Mouse (Mus musculus) common myeloid progenitor, adult 5-6 weeks (primary cell): Measurements from ENCODE around the gene Tmcc1. TPM values are rescaled to one million over a fixed set of nuclear protein-coding genes. Genes with fewer than 3 reads are reported as not detected.
"Not testable (repeated sequence)": the region's sequence is repeated elsewhere in the genome, so short reads cannot be mapped to it uniquely, and the experiment has no call there.

ENCODE experiments used
- ATAC-seq: replicated peaks from 2 replicates; pipeline ENCODE4 v1.8.0; 2016; ENCODE audit warnings: low read depth, mild to moderate bottlenecking, moderate TSS enrichment, inconsistent platforms; ENCODE audit not compliant: poor library complexity, severe bottlenecking
- total RNA-seq: library from RNA; stranded (forward); fragments of 200-1000, 187-1606 nt; gene quantifications from 2 replicates; pipeline ENCODE4 v1.2.3, GENCODE M21; 2017

Tmcc1 gene
- total RNA-seq, 1 experiment from 2014 or later: 12.2 TPM

DNA sequence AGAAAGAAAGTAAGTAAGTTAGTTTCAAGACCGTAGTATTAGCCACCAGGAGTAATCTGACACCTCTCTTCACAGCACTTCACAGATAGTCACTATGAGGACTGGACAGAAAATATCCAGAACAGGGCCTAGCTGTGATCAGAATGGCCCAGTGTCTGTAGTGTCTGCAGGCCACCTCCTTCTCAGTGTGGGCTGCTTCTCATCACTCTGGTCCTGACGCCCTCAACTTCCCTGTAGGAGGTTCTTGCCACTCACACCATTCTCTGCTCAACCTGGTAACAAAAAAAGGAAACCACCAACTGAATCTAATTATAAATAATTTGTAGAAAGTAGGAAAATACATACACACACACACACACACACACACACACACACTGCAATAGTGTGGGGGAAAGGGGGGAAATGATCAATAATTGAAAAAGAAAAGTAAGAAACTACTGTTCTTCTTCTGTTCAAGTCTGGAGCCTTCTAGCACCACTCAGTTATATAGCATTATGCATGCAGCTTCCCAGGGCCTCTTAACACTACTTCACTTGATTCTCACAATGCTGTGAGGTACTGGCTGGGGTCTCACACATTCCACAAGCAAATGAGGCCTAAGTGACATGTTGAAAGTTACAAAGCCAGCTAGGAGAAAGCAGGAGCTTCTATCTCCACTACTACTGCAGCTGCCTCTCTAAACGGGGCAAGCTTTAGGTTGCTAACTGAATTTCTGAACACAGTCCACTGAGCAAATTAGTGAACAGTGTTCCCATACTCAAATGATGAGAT lies 38.2 kb downstream of the Tmcc1 start:
- 0 out of 2 replicates have a peak, but pooled peaks have one; percentile 15 for ATAC-seq

DNA sequence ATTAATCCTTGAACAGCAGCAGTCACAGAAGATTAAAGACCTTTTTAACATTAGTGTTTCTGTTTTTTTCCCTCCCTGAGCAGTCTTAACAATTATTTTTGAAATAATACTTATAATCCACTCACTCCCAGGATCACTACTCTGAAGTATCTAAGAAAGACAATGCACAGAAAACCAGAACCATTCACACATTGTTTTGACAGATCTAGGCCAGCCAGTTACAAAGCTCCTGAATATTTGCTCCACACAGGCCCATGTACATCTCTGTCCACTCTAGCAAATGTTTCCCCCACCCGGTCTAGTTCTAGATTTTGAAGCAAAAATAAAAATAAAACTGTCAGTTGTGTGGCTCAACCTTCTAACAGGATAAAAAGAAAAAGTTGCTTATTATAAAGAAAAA lies 45.9 kb downstream of the Tmcc1 start:
- no peak for ATAC-seq

DNA sequence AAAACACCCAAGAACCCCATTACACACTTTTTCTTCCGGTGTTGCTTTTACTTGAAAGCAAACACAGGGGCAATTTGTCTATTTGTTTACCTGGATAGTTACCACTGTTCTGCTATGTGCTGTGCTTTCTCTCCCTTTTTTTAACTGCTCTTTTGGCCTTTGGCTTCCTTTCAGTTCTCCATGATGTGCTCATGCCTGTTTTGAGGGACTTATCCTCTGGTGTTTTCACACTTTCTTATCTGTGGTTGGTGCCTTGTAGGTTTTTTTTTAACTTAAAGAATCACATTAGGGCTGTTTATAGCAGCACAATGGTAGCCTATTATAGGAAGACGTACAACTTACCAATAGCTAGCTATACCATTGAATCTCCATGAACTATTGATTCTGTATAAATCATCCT lies 51.6 kb downstream of the Tmcc1 start:
- no peak for ATAC-seq

DNA sequence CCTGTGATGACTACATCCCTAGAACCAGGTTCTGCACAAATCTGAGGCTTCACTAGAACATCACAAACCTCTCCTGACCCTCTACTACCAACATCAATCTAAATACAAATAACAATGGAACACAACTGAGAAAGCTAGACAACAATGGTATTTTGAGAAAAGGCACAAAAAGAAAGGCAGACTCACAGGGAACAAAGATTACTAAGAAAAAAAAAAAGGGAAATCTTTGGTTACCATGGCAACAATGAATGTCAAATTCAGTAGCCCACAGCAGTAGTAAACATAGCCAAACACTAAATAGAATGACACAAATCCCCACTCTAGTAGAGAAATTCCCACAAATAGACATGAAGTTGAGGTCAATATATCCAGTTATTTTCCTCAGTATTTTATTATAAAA lies 52.5 kb downstream of the Tmcc1 start:
- no peak for ATAC-seq

DNA sequence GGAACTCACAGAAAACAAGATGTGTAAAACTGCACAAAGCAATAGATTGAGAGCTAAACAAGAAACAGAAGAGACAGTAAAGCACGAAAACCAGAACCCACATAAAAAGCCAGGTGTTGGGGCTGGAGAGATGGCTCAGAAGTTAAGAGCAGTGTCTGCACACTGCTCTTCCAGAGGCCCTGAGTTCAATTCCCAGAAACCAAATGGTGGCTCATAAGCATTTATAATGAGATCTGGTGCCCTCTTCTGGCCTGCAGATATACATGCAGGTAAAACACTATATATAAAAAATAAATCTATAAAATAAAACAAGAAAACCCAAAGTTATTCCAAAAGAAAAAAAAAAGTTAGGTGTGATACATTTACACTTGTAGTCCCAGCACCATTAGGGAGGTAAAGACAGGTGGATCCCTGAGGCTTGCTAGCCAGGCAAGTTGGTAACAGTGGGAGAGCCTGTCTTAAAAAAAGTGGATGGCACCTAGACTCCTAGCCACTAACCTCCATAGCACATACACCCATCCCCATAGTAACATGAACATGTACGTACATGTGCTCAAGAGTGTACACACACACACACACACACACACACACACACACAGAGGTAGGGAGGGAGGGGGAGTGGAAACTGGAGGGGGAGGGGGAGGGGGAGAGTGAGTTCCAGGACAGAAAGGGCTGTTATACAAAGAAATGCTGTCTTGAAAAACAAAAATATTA lies 54.0 kb downstream of the Tmcc1 start:
- ATAC-seq: no peak

DNA sequence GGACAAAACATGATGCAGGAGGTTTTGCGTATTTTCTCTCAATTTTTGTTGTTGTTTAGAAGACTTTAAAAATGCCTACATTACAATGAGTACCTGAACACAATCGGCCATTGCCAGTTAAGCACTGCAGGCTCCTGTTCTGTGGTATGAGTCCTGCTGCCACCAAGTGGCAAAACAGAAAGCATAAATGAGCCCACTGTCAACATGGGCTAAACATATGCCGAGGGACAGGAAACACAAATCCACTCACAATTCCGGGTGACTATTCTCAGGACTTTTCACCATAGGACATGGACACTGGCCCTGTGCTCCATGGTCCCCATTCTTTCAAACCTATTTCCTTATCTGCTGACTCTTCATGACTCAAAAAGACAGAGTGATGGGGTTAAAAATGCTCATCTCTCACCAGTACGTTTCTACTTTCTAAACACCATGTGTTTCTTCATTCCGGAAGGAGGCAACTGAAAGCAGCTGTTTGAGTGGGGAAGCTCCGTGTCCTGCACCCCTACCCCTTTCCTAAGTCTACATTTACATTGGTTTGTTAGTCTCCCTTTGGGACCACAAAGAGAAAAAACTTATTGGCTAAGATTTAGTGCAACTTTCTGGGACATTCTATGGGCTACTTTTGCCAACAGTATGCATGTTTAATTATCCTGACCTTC lies 57.2 kb downstream of the Tmcc1 start:
- peak; percentile 80 for ATAC-seq

DNA sequence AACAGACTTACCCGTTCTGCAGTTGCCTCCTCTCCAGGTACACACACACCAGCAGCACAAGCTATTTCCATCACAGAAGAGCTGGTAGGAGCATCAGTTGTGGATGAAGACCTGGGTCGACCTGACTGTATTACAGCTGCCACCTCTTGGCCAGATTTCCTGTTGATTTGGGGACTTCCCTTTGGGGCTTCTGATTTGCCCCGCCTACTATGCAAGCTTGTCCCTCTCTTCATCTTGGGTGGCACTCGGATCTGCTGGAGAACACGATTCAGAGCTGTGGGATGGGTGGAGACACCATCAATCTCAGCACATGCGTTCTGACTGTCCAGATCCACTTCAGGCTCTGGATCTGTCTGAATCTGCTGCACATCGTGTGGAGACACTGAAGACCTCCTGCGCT lies 59.5 kb downstream of the Tmcc1 start:
- ATAC-seq: no peak

DNA sequence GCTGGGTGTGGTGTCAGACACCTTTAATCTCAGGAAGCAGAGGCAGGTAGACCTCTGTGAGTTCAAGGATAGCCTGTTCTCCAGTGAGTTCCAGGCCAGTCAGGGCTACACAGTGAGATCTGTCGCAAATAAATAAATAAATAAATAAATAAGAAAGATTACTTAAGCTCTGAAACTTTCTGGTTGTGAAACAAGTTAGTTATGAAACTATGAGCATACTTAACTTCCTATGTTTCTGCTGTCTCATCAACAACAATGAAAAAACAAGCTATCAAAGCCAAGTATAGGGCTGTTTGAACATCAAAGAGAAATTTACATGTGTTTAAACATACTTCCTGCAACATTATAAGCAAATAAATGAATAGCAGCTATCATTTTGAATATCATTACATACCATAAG lies 61.5 kb downstream of the Tmcc1 start:
- ATAC-seq: 0 out of 2 replicates have a peak, but pooled peaks have one; percentile 20

DNA sequence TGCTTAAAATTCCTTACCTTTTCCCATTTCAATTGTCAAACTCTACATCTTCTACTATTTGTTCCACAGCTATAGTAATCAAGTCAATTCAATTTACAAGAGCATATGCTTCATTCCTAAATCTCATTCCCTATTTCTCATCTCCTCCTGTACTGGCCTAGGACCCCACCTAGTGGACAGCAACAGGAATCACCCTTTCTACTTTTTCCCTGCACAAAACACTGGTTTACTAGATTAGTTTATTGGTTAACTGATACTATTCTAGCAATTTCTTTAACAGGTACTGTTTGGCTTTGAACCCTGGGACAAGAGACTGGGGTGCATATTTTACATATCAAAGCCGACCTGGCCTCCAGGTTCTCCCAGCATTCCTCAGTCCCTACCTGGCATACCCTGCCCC lies 64.6 kb downstream of the Tmcc1 start:
- peak; percentile 56; the same call in 1 of the 2 replicates for ATAC-seq

DNA sequence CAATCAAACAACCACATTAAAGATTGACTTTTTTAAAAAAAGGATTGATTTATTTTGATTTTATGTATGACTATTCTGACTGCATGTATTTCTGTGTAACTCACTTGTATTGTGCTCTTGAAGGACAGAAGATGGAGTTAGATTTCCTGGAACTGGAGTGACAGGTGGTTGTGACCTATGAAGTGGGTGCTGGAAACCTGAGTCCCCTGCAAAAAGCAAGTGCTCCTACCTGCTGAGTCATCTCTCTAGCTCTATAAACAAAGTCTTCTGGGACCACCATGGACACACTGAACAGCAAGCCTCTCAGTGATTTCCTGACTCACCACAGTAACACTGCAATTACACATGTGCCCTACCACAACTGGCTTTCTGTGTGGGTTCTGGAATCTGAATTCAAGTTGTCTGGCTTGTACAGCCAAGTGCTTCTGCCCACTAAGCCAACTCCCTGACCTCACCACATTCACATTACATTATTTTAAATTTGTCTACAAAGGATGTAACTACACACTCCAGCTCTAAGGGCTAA lies 65.3 kb downstream of the Tmcc1 start:
- no peak for ATAC-seq

DNA sequence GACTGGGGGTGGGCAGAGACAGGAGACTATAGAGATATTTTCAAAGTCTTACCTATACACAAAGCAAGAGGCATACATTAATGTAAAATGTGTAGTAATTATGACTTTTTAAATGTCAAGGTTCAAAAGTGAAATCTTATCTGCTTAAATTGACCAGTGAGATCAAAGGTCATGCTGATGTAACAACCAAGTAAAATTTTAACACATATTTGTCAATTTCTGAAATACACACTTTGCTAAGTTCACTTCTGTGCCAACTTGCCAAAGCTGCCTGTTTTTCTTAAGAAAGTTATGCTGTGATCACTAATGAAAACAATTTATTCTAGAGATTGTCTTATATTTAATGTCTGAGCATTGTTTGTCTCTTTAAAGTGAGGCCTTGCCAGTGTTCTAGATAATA lies 66.7 kb downstream of the Tmcc1 start:
- ATAC-seq: no peak

DNA sequence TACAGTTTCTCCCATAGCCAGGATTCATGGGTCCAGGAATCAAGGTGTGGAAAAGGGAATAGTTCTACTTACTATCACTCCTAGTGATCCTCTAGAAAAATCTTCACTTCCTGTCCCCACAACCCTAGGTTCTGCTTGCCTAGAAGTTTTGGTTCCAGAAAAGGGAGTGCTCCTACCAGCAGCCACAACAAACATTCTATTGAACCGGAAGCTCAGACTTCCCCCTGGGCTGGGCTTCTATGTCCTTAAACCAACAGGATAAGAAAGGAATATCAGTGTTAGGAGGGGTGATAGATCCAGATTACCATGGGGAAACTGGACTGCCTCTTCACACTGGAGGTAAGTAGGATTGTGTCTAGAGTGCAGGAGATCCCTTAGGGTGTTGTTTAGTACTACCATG lies 70.4 kb downstream of the Tmcc1 start:
- ATAC-seq: no peak

DNA sequence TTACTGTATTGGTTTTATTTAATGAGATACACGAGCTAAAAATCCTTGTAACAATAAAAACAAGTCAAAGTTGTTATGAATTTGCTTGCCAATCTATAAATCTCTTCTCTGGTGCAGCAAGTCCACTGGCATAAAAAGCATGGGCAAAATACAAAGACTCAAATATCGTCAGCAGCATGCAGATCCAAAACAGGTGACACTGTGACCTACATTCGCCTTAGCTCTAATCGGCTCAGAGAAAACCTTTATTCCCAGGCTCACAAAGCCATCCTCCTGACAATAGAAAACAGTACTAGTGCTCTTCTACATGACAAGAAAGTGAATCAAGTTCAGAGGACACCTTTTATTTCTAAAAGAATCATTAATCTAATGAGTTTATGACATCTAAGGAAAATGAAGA lies 73.6 kb downstream of the Tmcc1 start:
- ATAC-seq: no peak

DNA sequence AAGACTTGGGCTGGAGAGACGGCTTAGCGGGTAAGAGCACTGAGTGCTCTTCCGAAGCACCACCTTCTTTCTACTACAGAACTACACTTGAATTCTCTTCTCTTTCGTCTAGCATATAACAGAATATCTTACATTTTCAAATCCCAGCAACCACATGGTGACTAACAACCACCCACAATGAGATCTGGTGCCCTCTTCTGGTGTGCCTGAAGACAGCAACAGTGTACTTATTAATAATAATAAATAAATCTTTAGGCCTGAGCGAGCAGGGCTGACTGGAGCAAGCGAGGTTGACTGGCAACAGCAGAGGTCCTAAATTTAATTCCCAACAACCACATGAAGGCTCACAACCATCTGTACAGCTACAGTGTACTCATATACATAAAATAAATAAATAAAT lies 76.7 kb downstream of the Tmcc1 start:
- ATAC-seq: not testable (repeated sequence)

DNA sequence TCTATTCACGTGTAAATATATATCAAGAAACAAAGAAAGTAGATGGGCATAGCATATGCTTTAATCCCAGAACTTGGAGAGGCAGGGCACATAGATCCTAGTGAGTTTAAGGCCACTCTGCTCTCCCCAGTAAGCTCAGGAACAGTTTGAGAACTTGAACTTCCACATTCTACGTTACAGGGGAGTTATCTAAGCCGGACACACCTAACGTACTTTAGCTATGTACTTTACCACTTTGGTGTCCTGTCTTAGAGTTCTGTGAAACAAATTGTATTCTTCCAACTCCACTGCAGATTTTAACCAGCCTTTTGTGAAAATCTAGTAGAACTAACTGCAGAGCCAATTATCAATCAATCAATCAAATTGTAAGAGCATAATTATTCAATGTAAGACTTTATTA lies 82.7 kb downstream of the Tmcc1 start:
- no peak for ATAC-seq

DNA sequence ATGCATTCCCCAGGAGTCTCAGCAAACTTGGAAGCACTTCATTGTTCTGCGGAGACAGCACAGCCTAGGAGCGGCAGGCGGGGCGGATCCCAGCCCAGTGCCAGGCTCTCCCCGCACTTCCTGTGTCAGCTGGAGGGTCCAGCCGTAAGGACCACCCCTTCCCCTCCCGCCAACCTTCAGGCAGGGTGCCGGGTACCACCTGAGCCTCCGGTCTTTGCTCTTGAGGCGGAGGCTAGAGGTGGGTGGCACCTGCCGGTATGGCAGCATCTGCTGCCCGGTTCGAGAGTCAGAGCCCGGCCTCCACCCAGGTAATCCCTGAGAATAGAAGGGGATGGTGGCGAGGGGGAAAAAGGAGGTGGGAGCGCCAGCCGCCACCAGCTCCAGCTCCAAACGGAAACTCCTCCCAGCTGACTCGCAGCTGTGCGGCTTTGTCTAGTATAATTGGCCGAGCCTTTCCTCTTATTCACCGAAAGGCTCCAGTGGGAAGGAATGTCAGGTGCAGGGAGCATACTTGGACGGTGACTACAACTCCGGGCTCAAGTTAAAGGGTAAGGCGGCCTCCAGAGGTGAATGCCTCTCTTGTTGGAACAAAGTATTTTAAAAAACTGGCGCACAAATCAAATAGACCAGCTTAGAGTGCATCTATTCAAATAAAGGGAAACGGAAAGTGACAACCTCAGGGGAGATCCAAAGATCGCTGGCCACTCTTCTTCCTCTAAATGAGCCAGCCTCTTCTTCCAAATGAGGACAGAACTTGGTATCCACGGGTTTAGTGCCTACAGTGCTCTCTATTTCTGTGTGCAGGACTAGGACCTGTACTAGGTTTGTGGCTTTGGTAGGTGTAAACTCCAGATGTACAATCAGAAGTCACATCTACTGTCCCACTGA lies 85.6 kb downstream of the Tmcc1 start:
- peak; percentile 70 for ATAC-seq

DNA sequence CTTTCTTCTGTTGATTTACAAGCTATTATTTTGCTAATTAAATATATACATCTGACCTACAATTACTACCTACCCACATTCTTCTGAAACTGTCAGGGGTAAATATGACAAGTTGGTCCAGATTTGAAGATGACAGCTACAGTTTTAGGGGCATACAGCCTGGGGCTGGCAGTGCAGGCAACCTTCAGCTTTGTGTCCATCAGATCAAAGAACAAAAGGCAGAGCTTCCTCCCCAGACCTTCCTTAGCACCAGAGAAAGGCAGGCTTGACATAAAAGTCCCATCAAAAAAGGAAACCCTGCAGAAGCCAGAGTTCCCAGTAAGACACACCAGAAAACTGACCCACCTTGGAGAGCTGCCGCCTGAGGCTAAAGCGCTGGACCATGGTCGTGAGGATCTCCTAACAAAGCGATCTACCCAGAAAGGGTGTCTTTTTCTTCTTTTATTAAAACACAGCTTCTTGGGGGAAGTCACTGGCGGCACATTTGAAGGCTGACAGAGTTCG lies 86.3 kb downstream of the Tmcc1 start:
- ATAC-seq: peak; percentile 22; the same call in 1 of the 2 replicates

DNA sequence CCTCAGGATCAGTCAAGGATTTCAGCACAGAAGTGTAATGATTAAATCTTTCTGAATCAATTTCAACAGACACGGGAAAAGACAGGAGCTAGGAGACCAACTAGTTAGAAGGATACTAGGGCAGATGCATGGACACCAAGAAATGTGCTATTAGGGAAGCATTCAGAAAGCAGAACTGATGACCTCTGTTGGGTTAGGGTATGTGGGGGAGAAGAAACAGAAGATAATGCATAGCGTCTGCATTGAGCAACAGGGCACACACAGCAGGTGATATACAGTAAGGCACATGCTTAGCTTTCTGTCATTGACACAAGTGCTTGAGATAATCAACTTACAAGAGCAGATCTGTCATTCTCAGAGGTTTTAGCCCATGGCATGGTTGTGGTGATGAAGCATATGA lies 95.7 kb downstream of the Tmcc1 start:
- ATAC-seq: 0 out of 2 replicates have a peak, but pooled peaks have one; percentile 25

DNA sequence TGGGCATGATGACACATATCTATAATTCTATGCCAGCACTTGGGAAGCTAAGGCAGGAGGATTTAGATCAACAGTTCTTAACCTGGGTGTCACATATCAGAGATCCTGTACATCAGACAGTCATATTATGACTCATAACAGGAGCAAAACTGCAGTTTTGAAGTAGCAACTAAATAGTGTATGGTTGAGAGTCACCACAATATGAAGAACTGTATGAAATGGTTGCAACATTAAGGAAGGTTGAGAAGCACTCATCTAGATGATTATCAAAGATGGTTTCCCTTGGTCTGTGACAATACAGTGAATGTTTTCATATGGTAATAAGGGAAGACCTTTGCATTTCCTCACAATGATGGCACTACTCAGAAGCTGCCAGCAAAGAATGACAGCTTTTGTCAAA lies 103.9 kb downstream of the Tmcc1 start:
- ATAC-seq: no peak

DNA sequence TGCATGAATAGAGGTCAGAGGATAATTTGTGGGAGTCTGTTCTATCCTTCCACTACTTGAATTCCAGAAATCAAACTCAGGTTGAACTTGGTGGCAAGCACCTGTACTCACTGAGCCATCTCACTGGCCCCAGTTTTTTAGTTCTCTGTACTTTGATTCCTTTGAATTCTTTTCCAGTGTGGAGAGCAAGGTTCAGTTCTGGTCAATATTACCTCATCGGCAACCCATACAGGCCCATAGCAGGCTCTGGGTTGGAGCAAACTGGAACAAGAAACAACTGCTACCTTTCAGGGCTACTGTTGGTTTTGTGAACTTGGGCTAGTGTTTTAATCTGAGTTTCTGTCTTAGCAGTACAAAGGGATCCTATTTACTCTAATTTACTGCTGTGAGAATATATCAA lies 107.2 kb downstream of the Tmcc1 start:
- ATAC-seq: no peak
